Mouse (Mus musculus) cerebellum, adult (tissue): ENCODE data around the gene Gmeb1.
A peak's percentile ranks its signal among the peaks of the same experiment; 100 is the strongest.

ENCODE experiments used
- ATAC-seq: cut with Nextera tagmentation; 2 replicates; pipeline ENCODE4 v1.9.2; 2017; ENCODE audit warnings: mild to moderate bottlenecking, moderate library complexity, mixed read lengths; ENCODE audit not compliant: insufficient number of reproducible peaks, low FRiP score, low TSS enrichment

Gene Gmeb1

DNA sequence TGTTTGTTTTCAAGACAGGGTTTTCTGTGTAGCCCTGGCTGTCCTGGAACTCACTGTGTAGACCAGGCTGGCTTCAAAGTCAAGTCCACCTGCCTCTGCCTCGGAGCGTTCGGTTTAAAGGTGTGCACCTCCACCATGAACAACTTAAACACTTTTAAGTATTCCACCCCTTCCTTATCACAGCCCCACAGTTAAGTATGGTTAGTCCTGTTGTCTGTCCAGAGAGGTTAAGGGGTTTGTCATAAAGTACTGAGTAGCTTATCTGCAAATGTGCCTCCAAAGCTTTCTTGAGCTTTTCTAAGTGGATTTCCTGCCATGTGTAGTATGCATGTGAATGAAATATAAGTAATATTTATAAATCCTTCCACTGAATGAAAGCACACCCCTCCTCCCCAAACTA lies 14.5 kb upstream of the Gmeb1 start:
- ATAC-seq, result no peak

DNA sequence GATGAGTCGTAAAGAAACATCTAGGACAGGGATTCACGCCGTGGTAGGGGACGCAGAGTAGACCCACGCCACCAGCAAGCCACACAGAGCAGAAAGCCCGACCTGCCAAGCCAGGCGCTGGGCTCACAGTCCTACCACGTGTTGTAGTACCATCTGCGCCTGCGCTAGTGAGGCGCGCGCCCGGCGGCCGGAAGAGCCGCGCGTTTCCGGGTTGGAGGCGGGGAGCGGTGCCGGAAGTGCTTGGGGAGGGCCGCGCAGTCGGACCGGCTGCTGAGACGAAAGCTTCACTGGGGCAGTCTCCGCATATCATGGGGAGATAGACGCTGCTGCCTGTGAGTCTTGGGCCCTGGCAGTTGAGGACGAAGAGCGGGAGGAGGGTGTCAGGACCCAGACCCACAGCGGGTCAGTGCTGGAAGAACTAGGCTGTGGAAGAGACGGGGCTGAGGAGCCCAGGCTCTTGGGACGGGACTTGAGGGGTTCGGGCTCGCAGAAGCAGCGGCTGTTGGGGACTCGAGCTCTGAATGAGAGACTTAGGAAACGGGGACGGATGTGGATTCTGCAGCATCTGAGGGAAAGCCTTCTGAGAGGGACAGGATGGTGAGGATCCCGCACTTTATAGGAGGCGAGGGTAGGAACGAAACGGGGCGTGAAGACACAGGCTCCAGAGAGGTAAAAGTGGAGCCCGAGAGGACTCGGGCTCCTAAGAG lies 12.9 kb upstream of the Gmeb1 start, which contains the start of gene Taf12:
TSS of gene Taf12 (plus strand) at position 220 of the 707 bp plus-strand sequence.
- peak; percentile 90 for ATAC-seq

DNA sequence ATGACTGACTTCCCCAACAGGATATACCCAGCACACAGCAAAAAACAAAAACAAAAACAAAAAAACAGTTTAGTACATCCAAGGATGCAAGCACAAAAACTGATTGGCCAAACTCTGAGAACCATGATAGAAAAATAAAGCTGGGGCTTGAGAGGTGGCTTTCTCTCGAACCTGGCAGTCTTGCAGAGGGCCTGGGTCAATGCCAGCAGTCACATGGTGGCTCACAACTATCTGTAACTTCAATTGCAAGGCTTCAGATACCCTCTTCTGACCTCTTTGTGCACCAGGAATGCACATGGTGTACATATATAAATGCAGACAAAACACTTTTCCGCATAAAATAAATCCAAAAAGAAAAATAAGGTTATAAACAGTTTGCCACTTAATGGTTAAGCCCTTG lies 11.8 kb upstream of the Gmeb1 start:
- no peak for ATAC-seq

DNA sequence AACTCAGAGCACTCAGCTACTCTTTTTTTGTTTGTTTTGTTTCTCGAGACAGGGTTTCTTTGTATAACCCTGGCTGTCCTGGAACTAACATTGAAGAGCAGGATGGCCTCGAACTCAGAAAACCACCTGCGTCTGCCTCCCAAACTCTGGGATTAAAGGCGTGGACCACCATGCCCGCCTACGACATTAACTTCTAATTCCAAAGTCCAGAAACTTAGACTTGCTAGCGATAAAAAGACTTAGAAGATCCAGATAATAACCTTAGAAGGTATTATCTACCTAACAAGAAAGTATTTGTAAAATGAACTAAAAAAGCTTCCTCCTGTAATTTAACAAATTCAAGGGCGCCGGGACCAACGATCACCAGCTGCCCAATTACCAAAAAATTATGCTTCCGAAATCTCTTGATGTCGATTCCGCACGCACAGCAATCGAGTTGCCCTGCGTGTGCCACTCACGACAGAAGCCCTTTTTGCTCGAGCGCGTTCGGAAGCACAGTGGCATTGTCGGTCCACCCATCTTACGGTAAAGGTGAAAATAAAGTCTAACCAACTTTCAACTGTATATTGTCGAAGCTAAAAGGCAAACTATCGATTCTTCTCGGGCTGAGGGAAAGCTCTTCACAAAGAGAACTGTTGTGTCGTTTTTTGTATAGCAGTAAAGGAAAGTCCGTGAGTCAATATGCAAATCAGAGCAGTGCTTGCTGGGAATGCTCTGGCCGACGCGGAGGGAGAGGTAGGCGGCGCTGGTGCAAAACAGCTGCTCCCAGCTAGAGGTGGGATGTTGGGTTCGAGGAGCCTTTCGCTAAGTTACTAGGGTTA lies 8.5 kb upstream of the Gmeb1 start:
- peak; percentile 59; the same call in 1 of the 2 replicates for ATAC-seq

DNA sequence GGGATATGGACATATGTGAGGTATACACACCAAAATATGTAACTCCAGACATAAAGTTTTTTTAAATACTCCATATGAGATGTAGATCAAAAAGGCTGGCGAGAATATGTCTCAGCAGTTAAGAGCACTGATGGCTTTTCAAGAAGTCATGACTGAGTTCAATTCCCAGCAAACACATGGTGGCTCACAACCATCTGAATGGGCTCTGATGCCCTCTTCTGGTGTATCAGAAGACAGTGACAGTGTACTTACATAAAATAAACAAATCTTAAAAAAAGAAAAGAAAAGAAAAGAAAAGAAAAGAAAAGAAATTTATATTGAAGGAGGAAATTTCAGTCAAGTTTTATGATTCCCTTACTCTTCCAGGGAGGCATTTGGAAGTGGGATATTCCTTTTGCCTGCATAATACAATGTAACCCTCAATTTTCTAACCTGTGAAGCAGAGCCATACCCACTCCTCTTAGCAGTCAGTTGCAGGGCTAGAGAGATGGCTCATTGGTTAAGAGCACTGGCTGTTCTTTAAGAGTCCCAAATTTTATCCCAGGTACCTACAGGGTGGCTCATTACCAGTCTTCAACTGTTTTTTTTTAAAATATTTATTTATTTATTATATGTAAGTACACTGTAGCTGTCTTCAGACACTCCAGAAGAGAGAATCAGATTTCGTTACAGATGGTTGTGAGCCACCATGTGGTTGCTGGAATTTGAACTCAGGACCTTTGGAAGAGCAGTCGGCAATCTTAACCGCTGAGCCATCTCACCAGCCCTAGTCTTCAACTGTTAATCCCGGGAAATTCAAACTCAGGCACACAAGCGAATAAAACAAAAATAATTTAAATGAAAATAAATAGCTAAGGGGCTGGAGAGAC lies 7.7 kb upstream of the Gmeb1 start:
- no peak for ATAC-seq

DNA sequence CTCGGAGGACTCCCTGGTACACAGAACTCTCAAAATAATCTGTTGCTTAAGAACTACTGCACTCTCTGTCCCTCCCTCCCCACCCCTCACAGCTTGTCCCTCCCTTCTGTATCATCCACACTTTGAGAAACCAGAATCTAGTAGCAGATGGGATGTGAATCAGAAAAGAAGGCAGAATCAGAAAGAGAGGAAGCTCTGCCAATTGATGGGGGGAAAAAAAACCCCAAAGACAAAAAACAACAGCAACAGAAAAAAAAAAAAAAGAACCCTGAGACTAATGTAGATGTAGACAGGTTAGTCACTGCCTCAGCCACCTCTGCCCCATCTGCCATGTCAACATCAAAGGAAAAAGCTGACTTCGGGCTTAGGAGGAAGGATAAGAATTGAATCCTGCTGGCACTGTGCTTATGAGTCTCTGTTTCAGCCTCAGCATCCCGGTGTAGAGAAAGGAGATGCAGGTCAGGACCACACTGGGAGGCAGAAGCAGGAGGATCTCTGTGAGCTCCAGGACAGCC lies 5.5 kb upstream of the Gmeb1 start:
- ATAC-seq, result no peak

DNA sequence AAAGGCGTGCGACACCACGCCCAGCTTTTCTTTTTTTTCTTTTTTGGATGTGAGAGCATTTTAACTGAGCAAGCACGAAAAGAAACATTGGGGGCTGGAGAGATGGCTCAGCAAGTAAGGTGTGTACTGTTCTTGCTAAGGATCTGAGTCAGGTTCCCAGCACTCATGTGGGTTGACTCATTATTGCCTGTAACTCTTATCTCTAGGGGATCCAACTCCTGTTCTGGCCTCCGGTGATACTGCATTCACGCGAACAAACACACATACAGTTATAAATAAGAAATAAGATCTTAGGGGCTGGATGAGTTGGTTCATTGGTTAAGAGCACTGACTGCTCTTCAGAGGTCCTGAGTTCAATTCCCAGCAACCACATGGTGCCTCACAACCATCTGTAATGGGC lies 1.9 kb upstream of the Gmeb1 start:
- no peak for ATAC-seq

DNA sequence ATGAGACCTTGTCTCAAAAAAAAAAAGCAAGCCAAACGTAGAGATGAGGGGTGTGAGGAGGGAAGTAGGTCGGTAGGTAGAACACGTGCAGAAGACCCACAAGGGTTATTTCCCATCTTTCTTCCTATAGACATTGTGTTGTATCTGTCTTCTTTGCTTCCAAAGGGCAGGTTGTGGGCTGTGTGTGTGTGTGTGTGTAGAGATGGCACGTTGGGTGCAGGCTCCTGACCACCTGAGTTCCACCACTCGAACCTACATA lies 885 bp upstream of the Gmeb1 start:
- no peak for ATAC-seq

DNA sequence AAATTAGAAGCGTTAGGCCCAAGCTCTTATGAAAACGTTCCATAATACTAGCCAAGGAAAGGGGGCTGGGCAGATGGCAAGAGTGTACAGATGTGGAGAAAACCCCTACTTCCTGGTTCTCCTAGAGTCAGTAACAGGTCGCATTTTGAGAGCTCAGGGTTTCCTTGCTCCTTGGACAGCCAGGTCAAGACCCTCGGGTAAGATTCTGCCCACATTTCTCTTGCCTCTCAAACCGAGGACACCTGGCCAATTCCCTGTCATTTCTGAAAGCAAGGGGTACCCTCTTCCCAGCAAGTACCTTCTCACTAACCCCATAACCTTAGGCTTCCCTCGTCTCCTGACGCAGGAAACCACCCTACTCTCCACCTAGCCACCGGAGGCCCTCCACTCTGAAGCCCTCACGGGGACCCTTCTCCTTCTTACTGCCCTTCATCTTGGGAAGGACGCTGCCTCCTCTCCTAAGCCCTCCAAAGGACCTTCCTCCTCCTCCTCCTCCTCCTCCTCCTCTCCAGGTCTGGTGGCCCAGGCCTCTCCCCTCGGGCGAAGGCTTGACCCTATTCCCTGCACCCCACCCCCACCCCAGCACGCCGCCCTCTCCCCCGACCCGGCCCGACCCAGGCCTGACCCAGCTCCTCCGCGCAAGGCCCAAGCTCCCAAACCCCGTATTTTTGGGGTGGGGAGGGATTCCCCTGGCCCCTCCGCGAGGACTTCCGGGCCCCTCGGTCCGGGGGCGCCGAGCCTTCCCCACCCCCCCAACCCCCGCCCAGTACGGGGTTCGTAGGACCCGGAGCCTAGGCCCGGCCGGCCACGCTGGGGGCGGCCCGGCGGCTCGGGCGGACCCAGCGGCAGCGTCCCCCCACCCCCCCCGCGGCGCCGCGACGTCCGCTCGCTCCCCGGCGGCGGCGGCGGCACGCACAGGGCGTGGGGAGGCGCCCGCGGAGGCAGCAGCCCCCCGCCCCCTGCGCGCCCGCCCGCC lies 710 bp downstream of the Gmeb1 start:
- ATAC-seq, result no peak

DNA sequence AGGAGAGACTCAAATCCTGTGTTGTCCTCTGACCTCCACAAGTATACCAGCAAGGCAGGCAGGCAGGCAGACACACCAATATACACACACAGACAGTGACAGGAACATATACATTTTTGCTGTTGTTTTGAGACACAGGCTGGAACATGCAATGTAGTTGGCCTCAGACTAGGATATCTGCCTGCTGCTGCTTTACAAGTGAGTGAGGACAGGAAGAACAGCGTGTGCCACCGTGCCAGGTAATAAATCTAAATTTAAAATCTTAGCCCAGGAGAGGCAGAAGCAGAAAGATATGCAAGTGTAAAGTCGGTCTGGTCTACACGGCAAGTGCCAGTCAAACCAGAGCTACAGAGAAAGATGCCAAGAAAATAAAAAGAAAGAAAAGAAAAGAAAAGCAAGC lies 2.2 kb downstream of the Gmeb1 start:
- no peak for ATAC-seq

DNA sequence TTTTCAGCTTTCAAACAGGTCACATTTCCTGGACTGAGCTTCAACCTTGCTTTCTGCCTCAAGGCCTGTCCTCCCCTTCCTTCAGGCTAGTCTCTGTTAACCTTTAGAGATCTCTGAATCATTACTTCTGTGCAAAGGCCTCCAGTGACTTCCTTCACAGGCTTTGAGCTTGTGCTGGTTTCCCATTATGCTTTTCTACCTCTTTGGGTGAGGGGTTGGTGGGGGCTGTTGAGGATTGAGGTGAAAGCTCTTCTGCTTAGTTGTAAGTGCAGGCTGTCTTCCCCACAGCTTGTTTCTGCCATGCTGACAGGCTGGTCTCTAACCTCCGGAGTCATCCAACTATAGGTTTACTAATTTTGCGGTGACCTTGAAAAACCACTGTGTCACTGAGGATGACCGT lies 5.0 kb downstream of the Gmeb1 start:
- no peak for ATAC-seq

DNA sequence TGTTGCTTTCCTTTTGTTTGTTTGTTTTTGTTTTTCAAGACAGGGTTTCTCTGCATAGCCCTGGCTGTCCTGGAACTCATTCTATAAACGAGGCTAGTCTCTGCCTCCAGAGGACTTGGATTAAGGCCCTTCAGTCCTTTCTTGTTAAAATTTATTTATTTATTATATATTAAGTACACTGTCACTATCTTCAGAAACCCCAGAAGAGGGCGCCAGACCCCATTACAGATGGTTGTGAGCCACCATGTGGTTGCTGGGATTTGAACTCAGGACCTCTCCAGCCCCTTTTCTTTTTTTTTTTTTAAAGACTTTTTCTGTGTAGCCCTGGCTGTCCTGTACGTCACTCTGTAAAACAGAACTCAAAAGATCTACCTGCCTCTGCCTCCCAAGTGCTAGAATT lies 6.4 kb downstream of the Gmeb1 start:
- ATAC-seq, result no peak

DNA sequence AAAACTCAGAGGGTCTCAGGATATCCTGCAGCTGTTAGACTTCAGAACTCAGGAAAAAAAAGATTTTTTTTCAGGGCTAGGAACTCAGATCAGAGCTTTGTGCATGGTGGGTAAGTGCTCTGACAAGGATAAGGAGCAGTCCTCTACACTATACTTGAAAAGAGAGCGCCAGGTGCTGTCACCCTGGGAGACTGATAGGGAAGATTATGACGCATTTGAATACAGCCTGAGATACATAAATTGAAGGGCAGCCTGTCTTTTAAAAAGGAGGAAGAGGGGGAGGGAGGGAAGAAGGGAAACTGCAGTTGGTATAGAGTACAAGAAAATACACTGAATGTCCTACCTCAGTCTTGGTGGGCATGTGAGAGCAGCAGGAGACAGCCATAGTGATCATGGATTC lies 7.8 kb downstream of the Gmeb1 start:
- ATAC-seq, result no peak

DNA sequence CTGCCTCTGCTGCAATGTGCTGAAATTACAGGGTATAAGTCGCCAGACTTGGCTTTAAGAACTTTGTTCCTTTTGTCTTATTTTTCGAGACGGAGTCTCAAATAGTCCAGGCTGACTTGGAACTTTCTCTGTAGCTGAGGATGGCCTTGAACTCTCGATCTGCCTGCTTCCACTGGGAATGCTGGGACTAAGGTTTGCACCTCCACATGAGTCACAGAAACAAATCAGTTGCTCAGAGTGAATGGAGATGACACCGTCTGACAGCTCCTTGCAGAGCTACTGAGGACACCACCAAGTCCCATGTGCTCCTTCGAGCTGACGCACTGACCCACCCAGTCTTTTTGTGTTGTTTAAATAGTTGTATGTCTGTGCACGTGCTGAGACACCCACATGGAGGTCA lies 8.3 kb downstream of the Gmeb1 start:
- no peak for ATAC-seq

DNA sequence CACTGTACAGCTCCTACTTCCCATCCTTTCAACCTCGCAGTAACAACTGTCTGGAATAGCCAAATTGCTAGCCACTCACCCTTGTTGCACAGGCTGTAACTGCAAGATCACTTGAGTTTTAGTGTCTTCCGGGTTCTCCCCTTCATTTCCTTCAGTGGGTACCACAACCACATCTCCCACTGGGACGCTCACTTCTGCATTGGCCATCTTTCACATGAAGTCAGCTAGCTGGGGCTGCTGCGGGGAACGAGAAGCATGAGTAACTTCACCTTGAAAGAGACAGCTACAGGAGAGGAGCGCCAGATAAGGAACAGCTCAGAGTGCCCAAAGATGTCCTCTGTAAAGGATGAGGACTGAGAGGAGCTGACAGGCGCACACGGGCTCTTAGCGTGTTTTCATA lies 9.8 kb downstream of the Gmeb1 start:
- no peak for ATAC-seq

DNA sequence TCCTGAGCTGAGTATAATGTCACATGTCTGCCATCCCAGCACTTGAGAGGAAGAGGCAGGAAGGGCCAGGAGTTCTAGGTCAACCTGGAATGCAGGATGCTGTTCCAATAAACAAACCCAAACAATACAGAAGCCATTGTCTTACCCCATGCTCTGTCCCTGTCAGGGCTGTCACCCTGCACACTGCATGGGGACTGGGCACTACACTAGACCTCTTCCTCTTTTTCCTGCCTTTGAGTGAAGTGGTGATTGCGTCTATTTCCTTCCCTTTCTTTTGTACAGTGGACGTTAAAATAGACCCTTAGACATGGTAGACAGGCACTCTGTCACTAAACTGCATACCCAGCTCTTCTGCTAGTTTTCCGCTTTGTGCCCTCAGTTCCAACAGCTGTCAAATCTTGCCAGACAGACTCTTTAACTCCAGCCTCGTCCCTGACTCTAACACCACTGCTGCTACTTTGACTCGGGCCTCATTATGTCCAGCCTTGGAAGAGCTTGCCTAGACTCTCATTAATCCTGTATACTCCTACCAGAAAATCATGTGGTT lies 13.9 kb downstream of the Gmeb1 start:
- ATAC-seq, result no peak

DNA sequence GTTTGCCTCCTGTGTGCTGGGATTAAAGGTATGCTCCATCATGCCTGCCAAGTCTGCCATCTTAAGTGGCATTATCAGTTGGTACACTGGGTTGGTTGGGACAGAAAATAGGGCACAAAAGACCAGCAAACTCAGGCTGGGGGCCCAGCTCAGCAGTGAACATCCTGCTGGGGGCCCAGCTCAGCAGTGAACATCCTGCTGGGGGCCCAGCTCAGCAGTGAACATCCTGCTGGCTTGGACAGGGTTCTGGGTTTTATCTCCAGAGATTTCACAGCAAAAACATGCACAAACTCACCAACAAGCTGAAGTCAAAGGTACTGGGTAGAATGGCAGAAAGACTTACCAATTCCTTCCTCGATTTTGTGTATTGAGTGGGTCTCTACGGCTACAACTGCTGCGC lies 15.8 kb downstream of the Gmeb1 start:
- no peak for ATAC-seq

DNA sequence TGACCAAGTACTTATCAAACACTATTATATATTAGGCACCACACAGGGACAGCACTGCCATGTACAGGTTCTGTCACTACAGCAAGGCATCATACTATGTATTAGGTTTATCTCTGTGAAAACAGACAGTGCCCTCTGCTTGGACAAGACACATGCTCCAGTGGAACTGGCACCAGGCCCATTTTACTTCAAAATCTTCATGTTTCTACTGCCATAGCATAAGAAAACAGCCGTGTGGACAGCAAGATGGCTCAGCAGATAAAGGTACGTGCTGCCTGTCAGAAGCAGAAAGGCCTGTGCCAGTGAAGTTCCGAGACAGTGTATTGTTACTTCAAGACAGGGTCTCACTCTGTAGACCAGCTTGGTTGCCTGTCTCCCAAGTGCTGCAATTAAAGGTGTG lies 20.2 kb downstream of the Gmeb1 start:
- no peak for ATAC-seq

DNA sequence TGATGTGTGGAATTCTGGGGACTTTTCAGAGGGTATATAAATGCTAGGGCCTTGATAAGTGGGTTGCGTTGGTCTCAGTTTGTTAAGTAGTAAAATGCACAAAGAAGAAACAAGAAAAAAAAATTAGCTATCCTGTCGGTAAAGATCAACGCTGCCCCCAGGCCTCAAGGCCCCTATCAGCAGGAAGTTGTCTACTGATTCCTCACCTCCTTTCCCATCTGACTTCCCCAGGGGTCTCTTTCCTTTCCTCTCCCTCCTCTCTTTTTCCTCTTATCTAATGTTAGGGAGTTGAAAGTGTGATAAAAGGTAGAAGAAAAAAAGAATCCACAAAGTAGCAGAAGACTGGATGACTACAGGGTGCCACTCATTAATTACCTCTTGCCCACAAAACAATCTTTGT lies 21.0 kb downstream of the Gmeb1 start:
- ATAC-seq, result no peak

DNA sequence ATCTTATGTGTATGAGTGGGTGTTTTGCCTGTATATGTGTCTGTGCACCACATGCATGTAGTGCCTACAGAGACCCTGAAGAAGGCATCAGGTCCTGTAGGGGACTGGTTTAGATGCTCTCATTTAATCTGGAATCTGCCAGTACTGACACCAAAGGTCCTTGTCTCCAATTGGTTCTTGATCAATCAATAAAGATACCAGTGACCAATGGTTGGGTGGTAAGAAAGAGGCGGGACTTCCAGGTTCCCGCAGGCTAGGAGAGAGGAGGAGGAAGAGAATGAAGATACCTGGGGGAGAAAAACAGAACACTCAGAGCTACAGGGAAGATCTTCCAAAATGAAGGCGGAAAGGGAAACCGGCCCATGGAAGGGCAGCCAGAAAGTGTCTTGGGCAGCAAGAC lies 23.0 kb downstream of the Gmeb1 start:
- ATAC-seq, result no peak
